Comparison of ENCODE assay signal across 12 mouse cellular contexts in genomic region chr11:101974923-101975322, GRCm38 (mm10). TPM values are rescaled to one million over a fixed set of nuclear protein-coding genes. Genes with fewer than 3 reads are reported as not detected.
DNase-seq lines count a peak whose midpoint lies in the region; ATAC-seq and TF ChIP-seq lines count a peak whose summit lies in the region.
"Had no signal": no experiment of that assay in that cellular context is flagged by ENCODE, and none has a peak within 500 bp of the region (broad histone marks: within the 10 kb centered on the region; RNA-seq: fewer than 3 reads in every experiment).

No protein-coding gene starts in this region.

- in situ Hi-C loops in Patski (cut with MboI; ENCODE audit: low pct_unique_long_range_greater_than_20kb), result no loop called here

- DNase-seq in cerebellum, adult 9-10 months, result peak; percentile 43
- DNase-seq in cerebellum, adult 11-12 months, result no peak
- DNase-seq in kidney, postnatal 4 days, result peak; percentile 56 to 58
- DNase-seq in Patski (ENCODE audit: low read depth, low spot score), result no peak
- DNase-seq in lung, postnatal 14 days, result peak; percentile 46
- no peak for DNase-seq in frontal cortex, postnatal 25 days (ENCODE audit: low spot score in 2 of 2)
- DNase-seq: spleen, adult 18-20 months had no signal

- POLR2A ChIA-PET in Patski (lab: Charles Lee), result no interaction called here

- no peak overlapping the region for H3K27ac ChIP-seq in kidney, embryonic 14.5 days (ENCODE audit: low read depth, low read length)
- no peak overlapping the region for H3K27ac ChIP-seq in forebrain, embryonic 13.5 days
- H3K27ac ChIP-seq: forebrain, embryonic 15.5 days; lung, embryonic 15.5 days had no signal

- no peak overlapping the region for H3K4me3 ChIP-seq in kidney, embryonic 14.5 days (ENCODE audit: low read length)
- H3K4me3 ChIP-seq in forebrain, embryonic 13.5 days, result no peak overlapping the region
- H3K4me3 ChIP-seq: forebrain, embryonic 15.5 days; lung, embryonic 15.5 days had no signal

- CTCF ChIA-PET in Patski (lab: Charles Lee), result interaction anchor here (1.2 to 1.6 kb wide), 2 partner anchors 65 to 162 kb away, joined by 4 to 5 read pairs; no protein-coding TSS in a partner anchor

- H3K36me3 ChIP-seq in kidney, embryonic 14.5 days (ENCODE audit: control insufficient read depth, insufficient read depth, low read length), result no peaks in the 10 kb centered on the region; the same call in 1 of the 2 replicates
- no peaks in the 10 kb centered on the region for H3K36me3 ChIP-seq in forebrain, embryonic 13.5 days (ENCODE audit: poor library complexity, severe bottlenecking)
- H3K36me3 ChIP-seq: forebrain, embryonic 15.5 days had no signal

- H3K4me1 ChIP-seq in kidney, embryonic 14.5 days (ENCODE audit: control insufficient read depth, insufficient read depth, low read length), result 0 out of 2 replicates have a peak, but pooled peaks cover 13% of the 10 kb centered on the region
- H3K4me1 ChIP-seq in forebrain, embryonic 13.5 days, result no peaks in the 10 kb centered on the region
- H3K4me1 ChIP-seq: forebrain, embryonic 15.5 days had no signal

- no peak overlapping the region for H3K9ac ChIP-seq in kidney, embryonic 14.5 days (ENCODE audit: low read depth, low read length)
- no peak overlapping the region for H3K9ac ChIP-seq in forebrain, embryonic 13.5 days
- H3K9ac ChIP-seq: forebrain, embryonic 15.5 days; lung, embryonic 15.5 days had no signal

- WGBS in kidney, embryonic 14.5 days, result 57% methylated on average over 9 of the region's 9 CpGs
- WGBS in forebrain, embryonic 13.5 days, result 53% methylated on average over 9 of the region's 9 CpGs

- ATAC-seq in kidney, embryonic 14.5 days (ENCODE audit: low FRiP score, low TSS enrichment), result no peak
- no peak for ATAC-seq in Patski
- no peak for ATAC-seq in forebrain, embryonic 13.5 days
- ATAC-seq: forebrain, embryonic 15.5 days had no signal

- no peak overlapping the region for H3K4me2 ChIP-seq in kidney, embryonic 14.5 days (replicated peaks; ENCODE audit: low read depth, low read length)
- H3K4me2 ChIP-seq in forebrain, embryonic 13.5 days, result no peak overlapping the region
- H3K4me2 ChIP-seq: forebrain, embryonic 15.5 days; lung, embryonic 15.5 days had no signal

- peak; percentile 73 for TF ChIP-seq CTCF in Patski (IDR thresholded peaks at IDR 0.05)

- no peaks in the 10 kb centered on the region for H3K27me3 ChIP-seq in kidney, embryonic 14.5 days (ENCODE audit: control insufficient read depth, insufficient read depth, low read length)
- H3K27me3 ChIP-seq in Patski, result no peaks in the 10 kb centered on the region
- no peaks in the 10 kb centered on the region for H3K27me3 ChIP-seq in forebrain, embryonic 13.5 days
- H3K27me3 ChIP-seq: CH12.LX; forebrain, embryonic 15.5 days; lung, embryonic 15.5 days had no signal

- H3K9me3 ChIP-seq in kidney, embryonic 14.5 days (ENCODE audit: control insufficient read depth, low read length), result peaks cover 2% of the 10 kb centered on the region; the same call in 1 of the 2 replicates
- H3K9me3 ChIP-seq in forebrain, embryonic 13.5 days (replicated peaks), result no peaks in the 10 kb centered on the region
- H3K9me3 ChIP-seq: forebrain, embryonic 15.5 days; lung, embryonic 15.5 days had no signal

RNA-seq across cellular contexts. Expression of gene Sost, which starts 8.1 kb away (rescaled TPM):
- polyA plus RNA-seq in kidney, embryonic 14.5 days (2014; fragmentation: Nextera tagmentation; extraction: Ambion mirVana), result 0.09 and 0.73 TPM in 2 replicates
- polyA plus RNA-seq in Patski (2021), result not detected
- 0.14 TPM in 1 of 2 replicates, not detected in the other for polyA plus RNA-seq in forebrain, embryonic 13.5 days (2015; fragmentation: Nextera tagmentation; extraction: Ambion mirVana)
- polyA plus RNA-seq: forebrain, embryonic 15.5 days had no signal

RNA-seq across cellular contexts. Expression of gene Cfap97d1, which starts 9.2 kb away (rescaled TPM):
- polyA plus RNA-seq in kidney, embryonic 14.5 days (2014; fragmentation: Nextera tagmentation; extraction: Ambion mirVana), result not detected in 2 replicates
- not detected for polyA plus RNA-seq in Patski (2021)
- not detected in 2 replicates for polyA plus RNA-seq in forebrain, embryonic 13.5 days (2015; fragmentation: Nextera tagmentation; extraction: Ambion mirVana)
- polyA plus RNA-seq: forebrain, embryonic 15.5 days; lung, embryonic 15.5 days had no signal

RNA-seq across cellular contexts. Expression of gene Dusp3, which starts 11.9 kb away (rescaled TPM):
- polyA plus RNA-seq in kidney, embryonic 14.5 days (2014; fragmentation: Nextera tagmentation; extraction: Ambion mirVana), result 23.3 and 25.3 TPM in 2 replicates
- 95.7 TPM for polyA plus RNA-seq in Patski (2021)
- polyA plus RNA-seq in forebrain, embryonic 13.5 days (2015; fragmentation: Nextera tagmentation; extraction: Ambion mirVana), result 8.5 and 8.7 TPM in 2 replicates

RNA-seq across cellular contexts. Expression of gene Mpp3, which starts 53.3 kb away (rescaled TPM):
- polyA plus RNA-seq in kidney, embryonic 14.5 days (2014; fragmentation: Nextera tagmentation; extraction: Ambion mirVana), result 5.1 and 8.4 TPM in 2 replicates
- 5.2 TPM for polyA plus RNA-seq in Patski (2021)
- 40.8 and 41.0 TPM in 2 replicates for polyA plus RNA-seq in forebrain, embryonic 13.5 days (2015; fragmentation: Nextera tagmentation; extraction: Ambion mirVana)

Comparison
In these comparisons a context has a peak if more than half of its experiments do, and no peak if none do; other contexts are left out.
1. DNase-seq: peak in cerebellum, adult 9-10 months (single experiment), kidney, postnatal 4 days (2 of 2) and lung, postnatal 14 days (single experiment); none in cerebellum, adult 11-12 months (single experiment), Patski (single experiment) and frontal cortex, postnatal 25 days (0 of 2).